Mouse (Mus musculus) spleen, adult 18-20 months (tissue): ENCODE data around the gene Defb6.

Experiments
- DNase-seq, 2 experiments: peaks; one replicate each; pipeline ENCODE4 v3.0.0; 2022; ENCODE audit warnings: mixed read lengths in 2 of 2

Defb6 gene

DNA sequence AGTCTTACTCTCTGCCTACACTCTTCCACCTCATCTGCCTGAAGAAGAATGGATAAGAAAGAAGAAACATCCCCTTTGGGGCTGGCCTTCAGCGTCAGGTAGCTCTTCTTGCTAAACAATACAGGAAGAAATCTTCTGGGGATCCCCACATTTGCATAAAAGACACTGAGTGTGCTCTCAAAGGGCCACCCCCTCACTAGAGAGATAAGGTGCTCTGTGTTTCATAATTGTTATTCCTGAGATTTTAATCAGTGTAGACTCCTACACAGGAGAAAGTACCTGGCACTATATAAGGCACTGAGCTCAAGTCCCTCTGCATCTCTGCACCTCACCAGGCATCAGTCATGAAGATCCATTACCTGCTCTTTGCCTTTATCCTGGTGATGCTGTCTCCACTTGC lies at the start of gene Defb6:
TSS of gene Defb6 (plus strand) at position 318 of the 400 bp plus-strand sequence.
- DNase-seq = no peak

DNA sequence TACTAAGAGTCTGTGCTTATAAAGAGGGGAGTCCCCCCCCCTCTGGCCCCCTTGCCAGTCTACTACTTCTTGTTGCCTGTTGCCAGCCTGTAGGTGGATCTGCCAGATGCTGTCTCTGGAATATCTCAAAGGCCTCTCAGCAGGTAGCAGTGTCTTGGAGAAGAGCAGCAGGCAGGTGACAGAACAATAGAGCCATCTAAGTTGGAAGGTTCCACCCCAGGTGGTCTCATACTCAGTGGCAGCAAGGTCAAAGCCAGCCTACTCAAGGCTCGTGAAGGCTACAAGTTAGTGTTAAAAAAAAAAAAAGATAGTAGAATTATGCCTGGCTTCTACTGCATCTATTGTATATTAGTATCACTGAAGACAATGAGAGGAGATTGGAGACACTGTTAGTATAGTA lies 12.8 kb downstream of the Defb6 start:
- DNase-seq = no peak

DNA sequence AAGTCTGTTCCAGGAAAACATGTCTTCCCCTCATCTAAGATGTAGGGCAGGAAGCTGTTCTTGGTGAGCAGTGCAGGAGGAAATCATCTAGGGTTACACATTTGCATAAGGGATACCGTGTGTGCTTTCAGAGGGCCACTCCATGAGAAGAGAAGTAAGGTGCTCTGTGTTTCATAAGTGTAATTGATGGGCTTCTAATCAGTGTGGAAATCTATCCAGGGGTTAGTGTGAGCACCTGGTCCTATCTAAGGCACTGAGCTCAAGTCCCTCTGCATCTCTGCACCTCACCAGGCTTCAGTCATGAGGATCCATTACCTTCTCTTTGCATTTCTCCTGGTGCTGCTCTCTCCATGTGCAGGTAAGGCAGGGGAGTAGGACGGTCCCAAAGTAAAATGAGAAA lies 14.3 kb downstream of the Defb6 start, which contains the start of gene Defb46:
TSS of gene Defb46 (plus strand) at position 301 of the 400 bp plus-strand sequence.
- DNase-seq = no peak

DNA sequence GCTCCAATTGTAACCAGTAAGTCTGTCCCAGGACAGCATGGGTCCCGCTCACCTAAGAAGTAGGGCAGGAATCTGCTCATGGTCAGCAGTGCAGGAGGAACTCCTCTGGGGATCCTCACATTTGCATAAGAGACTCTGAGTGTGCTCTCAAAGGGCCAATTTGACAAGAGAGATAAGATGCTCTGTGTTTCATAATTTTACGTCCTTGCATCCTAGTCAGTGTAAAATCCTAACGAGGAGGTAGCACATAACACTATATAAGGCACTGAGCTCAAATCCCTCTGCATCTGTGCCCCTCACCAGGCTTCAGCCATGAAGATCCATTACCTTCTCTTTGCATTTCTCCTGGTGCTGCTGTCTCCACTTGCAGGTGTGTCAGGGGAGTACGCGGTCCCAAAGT lies 22.0 kb downstream of the Defb6 start, which contains the start of gene Defb5:
TSS of gene Defb5 (plus strand) at position 301 of the 400 bp plus-strand sequence.
- no peak for DNase-seq

DNA sequence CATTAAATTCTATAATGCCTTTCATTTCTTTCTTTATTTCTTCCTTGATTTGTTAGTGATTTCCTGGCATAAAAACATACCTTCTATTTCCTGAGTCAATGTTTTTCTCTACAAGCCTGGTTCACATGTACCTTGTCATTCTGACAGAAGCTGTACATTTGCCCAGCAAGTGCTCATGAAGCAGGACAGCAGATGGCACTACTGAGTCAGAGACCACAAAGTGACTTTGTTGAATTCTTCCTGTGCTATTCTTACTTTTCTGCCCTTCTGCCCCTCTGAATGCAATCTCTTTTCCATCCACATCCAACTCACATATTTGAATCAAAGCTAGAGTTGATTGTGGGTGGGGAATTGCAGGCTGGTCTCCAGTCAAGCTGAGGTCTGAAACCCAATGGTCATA lies 32.9 kb downstream of the Defb6 start:
- DNase-seq = no peak

DNA sequence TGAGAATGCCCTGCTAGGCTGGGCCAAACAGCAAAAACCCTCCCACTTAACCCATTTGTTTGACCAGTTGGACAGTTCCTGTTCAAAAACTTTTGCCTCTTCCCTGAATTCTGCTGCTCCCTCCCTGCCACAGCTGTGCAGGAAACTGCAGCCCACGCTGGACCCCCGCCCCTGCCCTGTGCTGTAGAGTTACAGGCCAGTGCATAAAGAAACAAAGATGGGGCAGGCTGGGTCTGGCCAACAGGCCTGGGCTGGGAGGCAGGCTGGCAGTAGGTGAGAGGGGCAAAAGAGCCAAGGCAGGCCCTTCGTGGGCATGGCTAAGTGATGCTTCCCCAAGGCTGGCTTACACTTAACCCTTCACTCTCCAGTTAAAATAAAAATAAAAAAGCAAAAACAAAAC lies 34.4 kb downstream of the Defb6 start:
- DNase-seq = no peak
